Comparison of ENCODE assay signal across 8 mouse cellular contexts in the genomic region with DNA sequence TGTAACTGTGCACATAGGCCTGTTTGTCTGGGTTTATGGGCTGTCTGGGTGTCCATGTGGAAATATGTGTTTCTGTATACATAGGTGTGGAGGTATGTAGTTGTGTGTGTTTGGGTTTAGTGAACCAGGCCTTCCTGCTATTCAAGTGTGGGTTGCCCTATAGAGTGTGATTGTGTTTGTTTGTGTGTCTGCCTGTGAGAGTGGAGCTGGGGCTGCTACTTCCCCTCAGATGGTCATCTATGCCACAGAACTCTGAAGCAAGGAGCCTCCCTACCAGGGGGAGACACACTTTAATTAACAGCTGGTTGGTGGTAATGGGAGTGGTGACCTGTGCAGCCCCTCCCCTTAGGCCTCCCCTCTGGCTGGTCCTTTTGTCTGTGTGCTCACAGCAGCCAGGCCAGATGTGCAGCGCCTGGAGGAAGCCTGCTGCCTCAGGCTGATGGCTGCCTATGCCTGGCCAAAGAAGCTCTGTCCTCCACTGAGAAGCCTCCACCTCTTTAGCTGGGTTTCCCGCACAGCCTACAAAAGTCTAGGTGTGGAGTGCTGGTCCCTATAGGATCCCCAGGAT. TPM values are rescaled to one million over a fixed set of nuclear protein-coding genes. Genes with fewer than 3 reads are reported as not detected.
DNase-seq lines count a peak whose midpoint lies in the region; ATAC-seq and TF ChIP-seq lines count a peak whose summit lies in the region.

No protein-coding gene starts in this region.

- TF ChIP-seq POLR2A in embryonic fibroblast, embryonic 13.5 days (IDR thresholded peaks at IDR 0.05; ENCODE audit: low read depth, low read length): peak; percentile 65
- no peak for TF ChIP-seq POLR2A in olfactory bulb, adult 2 months (IDR thresholded peaks at IDR 0.05; ENCODE audit: insufficient read depth, low read depth, low read length)

- H3K4me1 ChIP-seq in kidney, embryonic 14.5 days (ENCODE audit: control insufficient read depth, insufficient read depth, low read length): peaks cover 7% of the 10 kb centered on the region; the same call in 1 of the 2 replicates
- H3K4me1 ChIP-seq in embryonic fibroblast, embryonic 13.5 days (ENCODE audit: control insufficient read depth, insufficient read depth, low read length): peaks cover 2% of the 10 kb centered on the region; the same call in 1 of the 2 replicates
- H3K4me1 ChIP-seq in hindbrain, embryonic 10.5 days (replicated peaks): peaks cover 34% of the 10 kb centered on the region
- H3K4me1 ChIP-seq in lung, embryonic 14.5 days (ENCODE audit: insufficient read depth): peaks cover 23% of the 10 kb centered on the region
- H3K4me1 ChIP-seq in olfactory bulb, adult 2 months (ENCODE audit: control insufficient read depth, insufficient read depth, low read length): peaks cover 16% of the 10 kb centered on the region

- H3K27me3 ChIP-seq in kidney, embryonic 14.5 days (ENCODE audit: control insufficient read depth, insufficient read depth, low read length): no peaks in the 10 kb centered on the region
- H3K27me3 ChIP-seq in hindbrain, embryonic 10.5 days (ENCODE audit: insufficient read depth, poor library complexity, severe bottlenecking): no peaks in the 10 kb centered on the region
- no peaks in the 10 kb centered on the region for H3K27me3 ChIP-seq in lung, embryonic 14.5 days (ENCODE audit: insufficient read depth, low read length)

- peak overlapping the region; percentile 71; the same call in 1 of the 2 replicates for H3K9ac ChIP-seq in kidney, embryonic 14.5 days (ENCODE audit: low read depth, low read length)
- peak overlapping the region; percentile 75 for H3K9ac ChIP-seq in lung, embryonic 14.5 days

- peak overlapping the region; percentile 76 for H3K4me2 ChIP-seq in kidney, embryonic 14.5 days (replicated peaks; ENCODE audit: low read depth, low read length)
- H3K4me2 ChIP-seq in lung, embryonic 14.5 days: peak overlapping the region; percentile 84

- peaks cover 17% of the 10 kb centered on the region for H3K36me3 ChIP-seq in kidney, embryonic 14.5 days (ENCODE audit: control insufficient read depth, insufficient read depth, low read length)
- peaks cover 20% of the 10 kb centered on the region for H3K36me3 ChIP-seq in hindbrain, embryonic 10.5 days
- peaks cover 27% of the 10 kb centered on the region for H3K36me3 ChIP-seq in lung, embryonic 14.5 days (ENCODE audit: insufficient read depth)

- TF ChIP-seq CTCF in embryonic fibroblast, embryonic 13.5 days (IDR thresholded peaks at IDR 0.05; ENCODE audit: borderline replicate concordance, insufficient read depth, low read length): no peak
- TF ChIP-seq CTCF in lung, embryonic 14.5 days (IDR thresholded peaks at IDR 0.05; ENCODE audit: low read depth): no peak
- no peak for TF ChIP-seq CTCF in olfactory bulb, adult 2 months (IDR thresholded peaks at IDR 0.05; ENCODE audit: insufficient read depth, low read depth, low read length)

- peak; percentile 48 for ATAC-seq in kidney, embryonic 14.5 days (ENCODE audit: low FRiP score, low TSS enrichment)
- ATAC-seq in lung, embryonic 14.5 days (ENCODE audit: insufficient read depth): peak; percentile 53; the same call in 1 of the 2 replicates

- DNase-seq in kidney, postnatal 36 days: no peak
- DNase-seq in hindbrain, embryonic 10.5 days (ENCODE audit: low spot score): peak; percentile 54
- DNase-seq in lung, embryonic 14.5 days: peak; percentile 58
- DNase-seq in Muller cell, postnatal 12 days (ENCODE audit: inconsistent ontology term): no peak
- no peak for DNase-seq in layer of hippocampus, postnatal 25 days (ENCODE audit: extremely low spot score in 1 of 2, low spot score in 1 of 2)

- peak overlapping the region; percentile 71 for H3K4me3 ChIP-seq in kidney, embryonic 14.5 days (ENCODE audit: low read length)
- H3K4me3 ChIP-seq in embryonic fibroblast, embryonic 13.5 days (ENCODE audit: insufficient read depth, low read length): peak overlapping the region; percentile 80
- H3K4me3 ChIP-seq in hindbrain, embryonic 10.5 days: peak overlapping the region; percentile 66
- peak overlapping the region; percentile 69 for H3K4me3 ChIP-seq in lung, embryonic 14.5 days (ENCODE audit: low read depth, low read length)
- 0 out of 2 replicates have a peak overlapping the region, but pooled peaks have one; percentile 6 for H3K4me3 ChIP-seq in olfactory bulb, adult 2 months (ENCODE audit: insufficient read depth, low read depth, low read length)

- 6% methylated on average over 2 of the region's 2 CpGs for WGBS in kidney, embryonic 14.5 days
- WGBS in hindbrain, embryonic 10.5 days: 2% methylated on average over 2 of the region's 2 CpGs
- WGBS in lung, embryonic 14.5 days: 4% methylated on average over 2 of the region's 2 CpGs
- 39% methylated on average over 2 of the region's 2 CpGs for WGBS in olfactory bulb, adult 2 months

- H3K9me3 ChIP-seq in kidney, embryonic 14.5 days (ENCODE audit: control insufficient read depth, low read length): no peaks in the 10 kb centered on the region
- H3K9me3 ChIP-seq in hindbrain, embryonic 10.5 days: no peaks in the 10 kb centered on the region
- no peaks in the 10 kb centered on the region for H3K9me3 ChIP-seq in lung, embryonic 14.5 days (ENCODE audit: low read depth, low read length)

- peak overlapping the region; percentile 86 for H3K27ac ChIP-seq in kidney, embryonic 14.5 days (ENCODE audit: low read depth, low read length)
- H3K27ac ChIP-seq in embryonic fibroblast, embryonic 13.5 days (ENCODE audit: insufficient read depth, low read length): peak overlapping the region; percentile 11
- peak overlapping the region; percentile 91 for H3K27ac ChIP-seq in hindbrain, embryonic 10.5 days
- H3K27ac ChIP-seq in lung, embryonic 14.5 days (ENCODE audit: low read depth): peak overlapping the region; percentile 90
- H3K27ac ChIP-seq in olfactory bulb, adult 2 months (ENCODE audit: insufficient read depth, low read depth, low read length): no peak overlapping the region

RNA-seq across cellular contexts. Expression of a gene that starts 0.9 kb away (rescaled TPM):
- polyA plus RNA-seq in kidney, embryonic 14.5 days (2014; fragmentation: Nextera tagmentation; extraction: Ambion mirVana): 35.1 and 49.3 TPM in 2 replicates
- 53.9 and 62.8 TPM in 2 replicates for polyA plus RNA-seq in embryonic fibroblast, embryonic 13.5 days (2011; ENCODE audit: insufficient read length, low read depth, missing spikeins)
- 40.5 and 42.4 TPM in 2 replicates for polyA plus RNA-seq in hindbrain, embryonic 10.5 days (2016; fragmentation: Nextera tagmentation; extraction: Ambion mirVana)
- 117 and 126 TPM in 2 replicates for polyA plus RNA-seq in lung, embryonic 14.5 days (2014; fragmentation: Nextera tagmentation; extraction: Ambion mirVana)
- polyA plus RNA-seq in olfactory bulb, adult 2 months (2012; ENCODE audit: insufficient read depth, insufficient read length, low replicate concordance, missing spikeins): not detected in 2 replicates
- total RNA-seq in layer of hippocampus, postnatal 25 days (2021): 10 to 100 TPM; 24.5 to 36.0 TPM

RNA-seq across cellular contexts. Expression of a gene that starts 30.6 kb away (rescaled TPM):
- polyA plus RNA-seq in kidney, embryonic 14.5 days (2014; fragmentation: Nextera tagmentation; extraction: Ambion mirVana): 0.96 and 2.3 TPM in 2 replicates
- polyA plus RNA-seq in embryonic fibroblast, embryonic 13.5 days (2011; ENCODE audit: insufficient read length, low read depth, missing spikeins): 0.68 and 1.5 TPM in 2 replicates
- 2.8 and 3.7 TPM in 2 replicates for polyA plus RNA-seq in hindbrain, embryonic 10.5 days (2016; fragmentation: Nextera tagmentation; extraction: Ambion mirVana)
- polyA plus RNA-seq in lung, embryonic 14.5 days (2014; fragmentation: Nextera tagmentation; extraction: Ambion mirVana): 4.3 and 4.7 TPM in 2 replicates
- polyA plus RNA-seq in olfactory bulb, adult 2 months (2012; ENCODE audit: insufficient read depth, insufficient read length, low replicate concordance, missing spikeins): not detected in 2 replicates
- 1 to 10 TPM; 1.8 to 2.0 TPM for total RNA-seq in layer of hippocampus, postnatal 25 days (2021)

Comparison
In these comparisons a context has a peak if more than half of its experiments do, and no peak if none do; other contexts are left out.
1. H3K4me3 ChIP-seq: peak in every context shown above with its lines; median percentile 80 in embryonic fibroblast, embryonic 13.5 days; 71 in kidney, embryonic 14.5 days; 69 in lung, embryonic 14.5 days; 66 in hindbrain, embryonic 10.5 days; 6 in olfactory bulb, adult 2 months.
2. DNase-seq: peak in hindbrain, embryonic 10.5 days (single experiment) and lung, embryonic 14.5 days (single experiment); none in kidney, postnatal 36 days (0 of 2), Muller cell, postnatal 12 days (single experiment) and layer of hippocampus, postnatal 25 days (0 of 2).